Mouse (Mus musculus) megakaryocyte, embryonic 14.5 days (primary cell): Measurements from ENCODE around the gene Cdc42bpg.

Experiments
- FLI1 ChIP-seq: IDR thresholded peaks from 2 replicates; pipeline ENCODE4 v1.6.1; 2012; ENCODE audit warnings: low read length, inconsistent platforms, mixed read lengths
- GATA1 ChIP-seq: IDR thresholded peaks from 3 replicates; pipeline ENCODE4 v1.6.1; 2012; ENCODE audit warnings: mixed read lengths, low read length, inconsistent platforms, borderline replicate concordance

DNA sequence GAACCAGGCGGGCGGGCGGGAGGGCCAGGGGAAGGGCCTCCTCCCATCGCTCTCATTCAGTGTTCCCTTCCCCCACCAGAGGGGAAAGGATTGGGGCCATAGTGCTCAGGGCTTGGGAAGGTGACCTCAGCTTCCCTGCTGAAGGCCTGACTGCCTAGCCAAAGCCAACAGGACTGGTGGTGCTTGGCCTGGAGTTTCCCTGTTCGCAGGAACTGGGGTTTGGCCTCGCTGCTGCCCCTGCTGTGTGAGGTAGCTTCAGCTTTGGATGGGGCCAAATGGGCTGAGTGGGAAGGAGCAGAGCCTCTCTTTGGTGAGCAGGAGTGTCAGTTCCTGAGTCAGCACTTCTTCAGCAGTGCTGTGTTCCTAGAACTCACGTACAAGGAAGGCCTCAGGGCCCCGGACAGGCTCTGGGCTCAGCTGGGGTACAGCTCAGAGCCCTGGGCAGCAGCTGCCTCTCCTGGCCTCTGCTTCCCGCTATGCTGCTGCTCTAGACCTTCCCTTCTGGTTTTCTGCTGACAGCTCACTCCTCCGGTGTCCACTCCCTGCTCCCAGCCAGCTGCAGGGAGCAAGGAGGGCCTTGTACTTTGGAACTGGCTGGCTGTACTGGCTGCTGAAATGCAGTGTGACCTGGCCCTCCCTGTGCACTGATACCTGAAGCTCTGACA lies 15.0 kb upstream of the Cdc42bpg start:
- TF ChIP-seq GATA1: no peak
- TF ChIP-seq FLI1: no peak
